Mouse (Mus musculus) stomach, postnatal 0 days (tissue): ENCODE results near the gene Dpt.

Experiments
- CTCF ChIP-seq: IDR thresholded peaks from 2 replicates; pipeline ENCODE4 v1.5.1; 2016; ENCODE audit warnings: antibody characterized with exemption, low read depth, mild to moderate bottlenecking, moderate library complexity
- EP300 ChIP-seq: optimal IDR thresholded peaks from 2 replicates; pipeline ENCODE3; 2016; ENCODE audit warnings: antibody characterized with exemption

GRCm38 (mm10) chr1:164786165-164786564 is 10.3 kb upstream of the Dpt start:
- TF ChIP-seq CTCF, result no peak
- TF ChIP-seq EP300, result no peak
